Mouse (Mus musculus): ENCODE results near the gene Mapre3. TPM values are rescaled to one million over a fixed set of nuclear protein-coding genes. Genes with fewer than 3 reads are reported as not detected.

Gene Mapre3
- polyA plus RNA-seq, 1 experiment from 2014 or later = 18.5 TPM

GRCm38 (mm10) chr5:30913060-30913841 lies 98.8 kb downstream of the Mapre3 start, which contains the start of gene Emilin1:
Gene Emilin1, plus strand, starts transcription at chr5:30913402.
- Histone ChIP-seq H3K4me3 (ENCODE audit: low read depth, low read length) (peak within 1 kb of the TSS; percentile 75), H3K4me2 (ENCODE audit: low read length) (peak within 1 kb of the TSS; percentile 89), H3K36me3 (ENCODE audit: control insufficient read depth, insufficient read depth, low read length) (peaks cover 15% of the 10 kb centered on the region), H3K27ac (ENCODE audit: low read depth) (peak within 1 kb of the TSS; percentile 96), H3K9ac (ENCODE audit: low read length) (peak within 1 kb of the TSS; percentile 84), H3K4me1 (replicated peaks; ENCODE audit: control insufficient read depth, insufficient read depth, low read length) (peaks cover 42% of the 10 kb centered on the region), H3K9me3 (ENCODE audit: control insufficient read depth, low read length) (no peaks in the 10 kb centered on the region), H3K27me3 (replicated peaks; ENCODE audit: control insufficient read depth, insufficient read depth, low read length) (no peaks in the 10 kb centered on the region)
- ATAC-seq (replicated peaks; ENCODE audit: low FRiP score, low TSS enrichment, low read depth) (peak; percentile 68), DNase-seq (ENCODE audit: low spot score) (peak; percentile 85)
- WGBS = 19% methylated on average over 13 of the region's 13 CpGs

GRCm38 (mm10) chr5:30914101-30914635 lies 99.7 kb downstream of the Mapre3 start:
- DNase-seq (ENCODE audit: low spot score) (no peak), ATAC-seq (replicated peaks; ENCODE audit: low FRiP score, low TSS enrichment, low read depth) (no peak)
- Histone ChIP-seq H3K27me3 (replicated peaks; ENCODE audit: control insufficient read depth, insufficient read depth, low read length) (no peaks in the 10 kb centered on the region), H3K9ac (ENCODE audit: low read length) (peak overlapping the region; percentile 84), H3K4me2 (ENCODE audit: low read length) (peak overlapping the region; percentile 89), H3K9me3 (ENCODE audit: control insufficient read depth, low read length) (no peaks in the 10 kb centered on the region), H3K4me3 (ENCODE audit: low read depth, low read length) (peak overlapping the region; percentile 75), H3K36me3 (ENCODE audit: control insufficient read depth, insufficient read depth, low read length) (peaks cover 25% of the 10 kb centered on the region), H3K4me1 (replicated peaks; ENCODE audit: control insufficient read depth, insufficient read depth, low read length) (peaks cover 34% of the 10 kb centered on the region), H3K27ac (ENCODE audit: low read depth) (peak overlapping the region; percentile 96)
- WGBS = 51% methylated on average over 7 of the region's 7 CpGs

DNA sequence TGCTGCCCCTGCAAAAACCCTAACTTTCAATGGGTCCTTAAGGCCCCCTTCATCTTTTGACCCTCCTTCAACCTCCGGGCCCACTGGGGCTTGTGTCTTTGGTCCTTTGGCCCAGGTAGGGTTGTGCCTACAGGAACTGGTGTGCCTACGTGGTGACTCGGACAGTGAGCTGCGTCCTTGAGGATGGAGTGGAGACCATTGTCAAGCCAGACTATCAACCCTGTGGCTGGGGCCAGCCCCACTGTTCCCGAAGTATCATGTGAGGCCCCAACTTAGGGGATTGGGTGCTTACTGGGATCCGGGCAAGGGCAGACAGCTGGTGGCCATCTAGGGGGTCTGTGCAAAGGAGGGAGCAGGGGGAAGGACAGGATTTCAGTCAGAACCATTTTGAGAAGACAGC lies 100.4 kb downstream of the Mapre3 start:
- peaks cover 30% of the 10 kb centered on the region for H3K4me1 ChIP-seq (replicated peaks; ENCODE audit: control insufficient read depth, insufficient read depth, low read length)

DNA sequence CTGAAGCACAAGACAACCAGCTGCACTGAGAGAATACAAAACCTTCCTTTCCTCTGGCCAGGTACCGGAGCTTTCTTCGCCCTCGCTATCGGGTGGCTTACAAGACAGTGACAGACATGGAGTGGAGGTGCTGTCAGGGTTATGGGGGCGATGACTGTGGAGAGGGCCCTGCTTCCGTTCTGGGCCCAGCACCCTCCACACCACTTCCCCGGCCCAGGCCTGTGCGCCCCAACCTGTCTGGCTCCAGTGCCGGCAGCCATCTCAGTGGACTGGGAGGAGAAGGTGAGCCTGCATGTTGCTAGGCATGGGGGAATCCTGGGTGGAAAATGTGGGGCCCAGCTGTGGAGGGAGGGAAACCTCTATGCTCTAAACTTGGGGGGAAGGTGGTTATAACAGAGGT lies 101.0 kb downstream of the Mapre3 start:
- Histone ChIP-seq H3K4me2 (ENCODE audit: low read length) (peak overlapping the region; percentile 89), H3K27ac (ENCODE audit: low read depth) (peak overlapping the region; percentile 96), H3K27me3 (replicated peaks; ENCODE audit: control insufficient read depth, insufficient read depth, low read length) (no peaks in the 10 kb centered on the region), H3K9me3 (ENCODE audit: control insufficient read depth, low read length) (no peaks in the 10 kb centered on the region), H3K4me1 (replicated peaks; ENCODE audit: control insufficient read depth, insufficient read depth, low read length) (peaks cover 32% of the 10 kb centered on the region), H3K9ac (ENCODE audit: low read length) (peak overlapping the region; percentile 84), H3K4me3 (ENCODE audit: low read depth, low read length) (peak overlapping the region; percentile 75), H3K36me3 (ENCODE audit: control insufficient read depth, insufficient read depth, low read length) (peaks cover 38% of the 10 kb centered on the region)
- peak; percentile 61 for DNase-seq (ENCODE audit: low spot score)
- ATAC-seq (replicated peaks; ENCODE audit: low FRiP score, low TSS enrichment, low read depth) = peak; percentile 1; the same call in 1 of the 2 replicates
- WGBS = 47% methylated on average over 9 of the region's 9 CpGs

More for the DNA sequence above, 100.4 kb downstream of the Mapre3 start:
- H3K36me3 ChIP-seq (ENCODE audit: control insufficient read depth, insufficient read depth, low read length) = peaks cover 31% of the 10 kb centered on the region
- H3K9me3 ChIP-seq (ENCODE audit: control insufficient read depth, low read length) = no peaks in the 10 kb centered on the region
- peak overlapping the region; percentile 89 for H3K4me2 ChIP-seq (ENCODE audit: low read length)
- H3K27ac ChIP-seq (ENCODE audit: low read depth) = peak overlapping the region; percentile 96
- no peak for DNase-seq (ENCODE audit: low spot score)
- H3K4me3 ChIP-seq (ENCODE audit: low read depth, low read length) = peak overlapping the region; percentile 75
- H3K9ac ChIP-seq (ENCODE audit: low read length) = peak overlapping the region; percentile 84
- WGBS = 42% methylated on average over 6 of the region's 6 CpGs
- ATAC-seq (replicated peaks; ENCODE audit: low FRiP score, low TSS enrichment, low read depth) = no peak
- H3K27me3 ChIP-seq (replicated peaks; ENCODE audit: control insufficient read depth, insufficient read depth, low read length) = no peaks in the 10 kb centered on the region

Other genes starting within 250 kb of the Mapre3 start
- 36.0 and 39.7 TPM in 2 replicates for gene Kcnk3, start 226.5 kb upstream of the Mapre3 start, polyA plus RNA-seq (2014; fragmentation: Nextera tagmentation; extraction: Ambion mirVana)
- gene Slc35f6, start 166.7 kb upstream of the Mapre3 start, polyA plus RNA-seq (2014; fragmentation: Nextera tagmentation; extraction: Ambion mirVana) = 32.5 and 35.2 TPM in 2 replicates
- gene Cenpa, start 147.9 kb upstream of the Mapre3 start, polyA plus RNA-seq (2014; fragmentation: Nextera tagmentation; extraction: Ambion mirVana) = 292 and 293 TPM in 2 replicates
- gene Dpysl5, start 103.1 kb upstream of the Mapre3 start, polyA plus RNA-seq (2014; fragmentation: Nextera tagmentation; extraction: Ambion mirVana) = 8.7 and 10.4 TPM in 2 replicates
- 59.9 and 60.7 TPM in 2 replicates for gene Tmem214, start 53.4 kb downstream of the Mapre3 start, polyA plus RNA-seq (2014; fragmentation: Nextera tagmentation; extraction: Ambion mirVana)
- gene Agbl5, start 74.1 kb downstream of the Mapre3 start, polyA plus RNA-seq (2014; fragmentation: Nextera tagmentation; extraction: Ambion mirVana) = 25.4 and 26.4 TPM in 2 replicates
- 482 and 490 TPM in 2 replicates for gene Ost4, start 93.1 kb downstream of the Mapre3 start, polyA plus RNA-seq (2014; fragmentation: Nextera tagmentation; extraction: Ambion mirVana)
- gene Emilin1, start 98.8 kb downstream of the Mapre3 start, polyA plus RNA-seq (2014; fragmentation: Nextera tagmentation; extraction: Ambion mirVana) = 187 and 209 TPM in 2 replicates
- gene Khk, start 106.8 kb downstream of the Mapre3 start, polyA plus RNA-seq (2014; fragmentation: Nextera tagmentation; extraction: Ambion mirVana) = 21.6 and 21.9 TPM in 2 replicates
- gene Cgref1, start 130.9 kb downstream of the Mapre3 start, polyA plus RNA-seq (2014; fragmentation: Nextera tagmentation; extraction: Ambion mirVana) = 10.3 and 14.2 TPM in 2 replicates
- 110 and 119 TPM in 2 replicates for gene Preb, start 145.7 kb downstream of the Mapre3 start, polyA plus RNA-seq (2014; fragmentation: Nextera tagmentation; extraction: Ambion mirVana)
- 0.42 and 0.68 TPM in 2 replicates for gene Tcf23, start 154.0 kb downstream of the Mapre3 start, polyA plus RNA-seq (2014; fragmentation: Nextera tagmentation; extraction: Ambion mirVana)
- gene Atraid, start 233.7 kb downstream of the Mapre3 start, polyA plus RNA-seq (2014; fragmentation: Nextera tagmentation; extraction: Ambion mirVana) = 170 and 178 TPM in 2 replicates
- gene Slc5a6, start 234.3 kb downstream of the Mapre3 start, polyA plus RNA-seq (2014; fragmentation: Nextera tagmentation; extraction: Ambion mirVana) = 12.2 and 12.3 TPM in 2 replicates
- 31.2 and 32.4 TPM in 2 replicates for gene Cad, start 240.1 kb downstream of the Mapre3 start, polyA plus RNA-seq (2014; fragmentation: Nextera tagmentation; extraction: Ambion mirVana)

All from intestine, embryonic 14.5 days (tissue).